Mouse (Mus musculus): Measurements from ENCODE around the gene Noc2l.

GRCm38 (mm10) chr4:156188811-156189323, 46.9 kb upstream of the Noc2l start:
- no peak for TF ChIP-seq FLI1 (IDR thresholded peaks at IDR 0.05; ENCODE audit: low read length)
- TF ChIP-seq GATA1 (IDR thresholded peaks at IDR 0.05; ENCODE audit: borderline replicate concordance, low read length), result no peak
